Mouse (Mus musculus) lung, postnatal 0 days (tissue): Measurements from ENCODE around the gene Rif1.

ENCODE experiments used
- CTCF ChIP-seq: IDR thresholded peaks from 2 replicates; pipeline ENCODE4 v1.5.1; 2016; ENCODE audit warnings: antibody characterized with exemption, mild to moderate bottlenecking
- EP300 ChIP-seq: IDR thresholded peaks from 2 replicates; pipeline ENCODE4 v1.6.1; 2016; ENCODE audit warnings: antibody characterized with exemption, mild to moderate bottlenecking, control low read depth

DNA sequence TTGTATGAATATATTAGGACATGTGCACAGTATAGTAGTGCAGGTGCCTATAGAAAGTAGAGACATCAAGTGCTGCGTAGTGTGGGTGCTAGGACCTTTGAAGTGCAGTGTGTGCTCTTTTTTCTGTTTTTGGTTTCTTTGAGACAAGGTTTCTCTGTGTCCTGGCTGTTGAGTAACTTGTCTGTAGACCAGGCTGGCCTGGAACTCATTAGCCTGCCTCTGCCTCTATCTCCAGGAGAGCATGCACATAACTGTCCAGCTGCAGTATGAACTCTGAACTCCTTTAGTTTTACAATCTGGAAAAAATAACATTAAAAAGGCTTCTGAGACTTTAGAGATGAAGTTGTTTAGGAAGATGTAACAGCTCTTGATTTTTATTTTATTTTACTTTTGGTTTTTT, 41.5 kb downstream of the Rif1 start:
- TF ChIP-seq EP300 = no peak
- no peak for TF ChIP-seq CTCF
